Mouse (Mus musculus) large intestine, adult 2 months (tissue): ENCODE measurements around the gene Tm9sf2. TPM values are rescaled to one million over a fixed set of nuclear protein-coding genes. Genes with fewer than 3 reads are reported as not detected.
"Not testable (repeated sequence)": the region's sequence is repeated elsewhere in the genome, so short reads cannot be mapped to it uniquely, and the experiment has no call there.

Experiments used
- DNase-seq: peaks from one replicate; pipeline ENCODE4 v3.0.0-alpha.2; 2012; ENCODE audit warnings: low read depth, low spot score
- WGBS: fragments of 180-500 bp; shearing (Covaris S2); methylation state at CpG from one replicate; pipeline ENCODE4 v1.1.7; 2018; 5-methylcytosine and 5-hydroxymethylcytosine counted together
- polyA plus RNA-seq: library from polyadenylated mRNA; depleted of rRNA; stranded (reverse); fragments of >200 nt; gene quantifications from 2 replicates; pipeline ENCODE4 v1.2.3, GENCODE M21; 2012; rRNA removed

Gene Tm9sf2
- polyA plus RNA-seq, result 187 and 249 TPM in 2 replicates

GRCm38 (mm10) chr14:122106822-122107468 lies at the start of gene Tm9sf2:
Gene Tm9sf2 (plus strand): TSS chr14:122107038.
- WGBS, result under 1% methylated on average over 76 of the region's 76 CpGs
- peak; percentile 70 for DNase-seq

GRCm38 (mm10) chr14:122057941-122058346 lies 48.9 kb upstream of the Tm9sf2 start:
- WGBS, result 35% methylated on average over 2 of the region's 2 CpGs
- DNase-seq, result no peak

GRCm38 (mm10) chr14:122060642-122061041 lies 46.2 kb upstream of the Tm9sf2 start:
- WGBS, result 2% methylated on average over 3 of the region's 3 CpGs
- no peak for DNase-seq

- DNase-seq, result no peak
- WGBS, result 63% methylated on average over 6 of the region's 6 CpGs
Measured at GRCm38 (mm10) chr14:122061376-122061775, 45.5 kb upstream of the Tm9sf2 start.

- DNase-seq, result no peak
- 81% methylated on average over 10 of the region's 10 CpGs for WGBS
Measured at GRCm38 (mm10) chr14:122062411-122063090, 44.3 kb upstream of the Tm9sf2 start.

GRCm38 (mm10) chr14:122063599-122063998 lies 43.2 kb upstream of the Tm9sf2 start:
- 65% methylated on average over 5 of the region's 5 CpGs for WGBS
- DNase-seq, result no peak

- 2% methylated on average over 2 of the region's 2 CpGs for WGBS
Measured at GRCm38 (mm10) chr14:122064519-122064918, 42.3 kb upstream of the Tm9sf2 start.

GRCm38 (mm10) chr14:122066243-122066642 lies 40.6 kb upstream of the Tm9sf2 start:
- WGBS, result 65% methylated on average over 4 of the region's 4 CpGs
- no peak for DNase-seq

More at GRCm38 (mm10) chr14:122064519-122064918, 42.3 kb upstream of the Tm9sf2 start:
- no peak for DNase-seq

GRCm38 (mm10) chr14:122068036-122068435 lies 38.8 kb upstream of the Tm9sf2 start:
- not testable (repeated sequence) for DNase-seq
- WGBS, result 35% methylated on average over 3 of the region's 3 CpGs

GRCm38 (mm10) chr14:122068801-122069695 lies 37.8 kb upstream of the Tm9sf2 start:
- WGBS, result 52% methylated on average over 11 of the region's 11 CpGs
- no peak for DNase-seq

- DNase-seq, result no peak
- WGBS, result 88% methylated on average over 3 of the region's 3 CpGs
Measured at GRCm38 (mm10) chr14:122069948-122070347, 36.9 kb upstream of the Tm9sf2 start.

GRCm38 (mm10) chr14:122073422-122073821 lies 33.4 kb upstream of the Tm9sf2 start:
- 86% methylated on average over 5 of the region's 5 CpGs for WGBS
- DNase-seq, result no peak

GRCm38 (mm10) chr14:122074360-122074759 lies 32.5 kb upstream of the Tm9sf2 start:
- 62% methylated on average over 10 of the region's 10 CpGs for WGBS

GRCm38 (mm10) chr14:122075485-122076200 lies 31.2 kb upstream of the Tm9sf2 start:
- 84% methylated on average over 21 of the region's 21 CpGs for WGBS
- no peak for DNase-seq

More at GRCm38 (mm10) chr14:122074360-122074759, 32.5 kb upstream of the Tm9sf2 start:
- no peak for DNase-seq

- no peak for DNase-seq
- WGBS, result 82% methylated on average over 3 of the region's 3 CpGs
Measured at GRCm38 (mm10) chr14:122077017-122077416, 29.8 kb upstream of the Tm9sf2 start.

GRCm38 (mm10) chr14:122079428-122079827 lies 27.4 kb upstream of the Tm9sf2 start:
- 39% methylated on average over 6 of the region's 6 CpGs for WGBS
- peak; percentile 82 for DNase-seq

- 80% methylated on average over 5 of the region's 5 CpGs for WGBS
- no peak for DNase-seq
Measured at GRCm38 (mm10) chr14:122079921-122080320, 26.9 kb upstream of the Tm9sf2 start.

- WGBS, result 7% methylated on average over 3 of the region's 3 CpGs
- no peak for DNase-seq
Measured at GRCm38 (mm10) chr14:122081308-122081707, 25.5 kb upstream of the Tm9sf2 start.

- 67% methylated on average over 7 of the region's 7 CpGs for WGBS
- no peak for DNase-seq
Measured at GRCm38 (mm10) chr14:122083499-122083898, 23.3 kb upstream of the Tm9sf2 start.
